12 mouse cellular contexts compared by ENCODE assay signal in genomic region chr10:118596206-118596605, GRCm38 (mm10).
DNase-seq lines count a peak whose midpoint lies in the region; ATAC-seq and TF ChIP-seq lines count a peak whose summit lies in the region.
"Had no signal": no experiment of that assay in that cellular context is flagged by ENCODE, and none has a peak within 500 bp of the region (broad histone marks: within the 10 kb centered on the region; RNA-seq: fewer than 3 reads in every experiment).

No protein-coding gene starts in this region.

- peak overlapping the region; percentile 43 for H3K4me2 ChIP-seq in heart, postnatal 0 days (ENCODE audit: low read depth, low read length)
- H3K4me2 ChIP-seq: embryonic facial prominence, embryonic 12.5 days had no signal

- TF ChIP-seq EP300 in heart, postnatal 0 days (IDR thresholded peaks at IDR 0.05; ENCODE audit: low read depth) = no peak

- H3K4me1 ChIP-seq in heart, postnatal 0 days (ENCODE audit: control insufficient read depth, insufficient read depth) = peaks cover 9% of the 10 kb centered on the region; the same call in 1 of the 2 replicates
- H3K4me1 ChIP-seq: embryonic facial prominence, embryonic 12.5 days had no signal

- no peaks in the 10 kb centered on the region for H3K36me3 ChIP-seq in heart, postnatal 0 days (replicated peaks; ENCODE audit: control insufficient read depth, insufficient read depth, low read length)
- H3K36me3 ChIP-seq: embryonic facial prominence, embryonic 12.5 days had no signal

- peak; percentile 44 for ATAC-seq in heart, postnatal 0 days (ENCODE audit: insufficient read depth, low read depth)

- peak overlapping the region; percentile 39; the same call in 1 of the 2 replicates for H3K27ac ChIP-seq in heart, postnatal 0 days (ENCODE audit: low read depth)
- H3K27ac ChIP-seq: embryonic facial prominence, embryonic 12.5 days had no signal

- peak; percentile 7 for DNase-seq in adrenal gland, postnatal 10 days
- DNase-seq in adrenal gland, adult (ENCODE audit: inconsistent age in 2 of 2, low spot score in 1 of 2) = no peak
- peak; percentile 6 for DNase-seq in lung, postnatal 10 days
- DNase-seq in lung, postnatal 25 days (ENCODE audit: low spot score) = no peak
- peak; percentile 29 to 38 for DNase-seq in heart, adult 18-20 months
- peak; percentile 39 for DNase-seq in heart, postnatal 0 days (ENCODE audit: low spot score)
- no peak for DNase-seq in thymus, postnatal 25 days
- DNase-seq in frontal cortex, postnatal 10 days (ENCODE audit: low spot score in 2 of 2) = no peak
- DNase-seq: lung, adult 2 months; thymus, postnatal 14 days had no signal

- WGBS in heart, postnatal 0 days = 17% methylated on average over 8 of the region's 8 CpGs

- TF ChIP-seq CTCF in heart, postnatal 0 days (IDR thresholded peaks at IDR 0.05; ENCODE audit: low read depth) = no peak

- H3K9ac ChIP-seq in heart, postnatal 0 days (replicated peaks; ENCODE audit: low read depth, low read length) = no peak overlapping the region
- H3K9ac ChIP-seq: embryonic facial prominence, embryonic 12.5 days had no signal

- no peaks in the 10 kb centered on the region for H3K9me3 ChIP-seq in heart, postnatal 0 days (replicated peaks; ENCODE audit: control insufficient read depth, low read length)
- H3K9me3 ChIP-seq: embryonic facial prominence, embryonic 12.5 days had no signal

- no peak overlapping the region for H3K4me3 ChIP-seq in heart, postnatal 0 days (ENCODE audit: low read depth, low read length)
- H3K4me3 ChIP-seq: embryonic facial prominence, embryonic 12.5 days had no signal

- H3K27me3 ChIP-seq in heart, postnatal 0 days (ENCODE audit: control insufficient read depth, insufficient read depth, low read length) = no peaks in the 10 kb centered on the region
- H3K27me3 ChIP-seq: CH12.LX; embryonic facial prominence, embryonic 12.5 days had no signal

Comparison
In these comparisons a context has a peak if more than half of its experiments do, and no peak if none do; other contexts are left out.
1. DNase-seq: peak in adrenal gland, postnatal 10 days (single experiment), lung, postnatal 10 days (single experiment), heart, adult 18-20 months (2 of 2) and heart, postnatal 0 days (single experiment); none in adrenal gland, adult (0 of 2), lung, postnatal 25 days (single experiment), thymus, postnatal 25 days (single experiment) and frontal cortex, postnatal 10 days (0 of 2).